Mouse (Mus musculus) neural tube, embryonic 11.5 days (tissue): Measurements from ENCODE around the gene Hes7. TPM values are rescaled to one million over a fixed set of nuclear protein-coding genes. Genes with fewer than 3 reads are reported as not detected.
A peak's percentile ranks its signal among the peaks of the same experiment; 100 is the strongest.

Source experiments
- ATAC-seq: fragments of 200-750 bp; cut with Nextera tagmentation; 2 replicates; pipeline ENCODE4 v1.8.0; 2017; ENCODE audit warnings: moderate number of reproducible peaks, mild to moderate bottlenecking, moderate TSS enrichment, moderate library complexity; ENCODE audit not compliant: insufficient read depth, low FRiP score, low TSS enrichment
- DNase-seq: peaks from one replicate; pipeline ENCODE4 v3.0.0-alpha.2; 2015; ENCODE audit warnings: low spot score
- H3K27ac ChIP-seq: fragments of 300-500 bp; sonication (generic); 2 replicates; pipeline ENCODE4 v1.5.1; 2014; ENCODE audit warnings: low read depth, mild to moderate bottlenecking, low read length
- H3K27me3 ChIP-seq: fragments of 300-500 bp; sonication (generic); 2 replicates; pipeline ENCODE4 v1.6.1; 2014; ENCODE audit warnings: mild to moderate bottlenecking, low read length, mixed read lengths; ENCODE audit not compliant: control insufficient read depth, insufficient read depth
- H3K36me3 ChIP-seq: fragments of 300-500 bp; sonication (generic); 2 replicates; pipeline ENCODE4 v1.6.1; 2014; ENCODE audit warnings: mild to moderate bottlenecking, low read length, moderate library complexity, mixed read lengths; ENCODE audit not compliant: control insufficient read depth, insufficient read depth
- H3K4me1 ChIP-seq: fragments of 300-500 bp; sonication (generic); 2 replicates; pipeline ENCODE4 v1.6.1; 2014; ENCODE audit warnings: low read length, mixed read lengths; ENCODE audit not compliant: control insufficient read depth, insufficient read depth
- H3K4me2 ChIP-seq: fragments of 300-500 bp; sonication (generic); 2 replicates; pipeline ENCODE4 v1.6.1; 2014; ENCODE audit warnings: low read depth, mild to moderate bottlenecking, moderate library complexity
- H3K4me3 ChIP-seq: fragments of 300-500 bp; sonication (generic); 2 replicates; pipeline ENCODE4 v1.5.1; 2014; ENCODE audit warnings: low read depth, low read length
- H3K9ac ChIP-seq: fragments of 300-500 bp; sonication (generic); 2 replicates; pipeline ENCODE4 v1.6.1; 2014; ENCODE audit warnings: mild to moderate bottlenecking, low read length
- H3K9me3 ChIP-seq: fragments of 300-500 bp; sonication (generic); 2 replicates; pipeline ENCODE4 v1.6.1; 2016; ENCODE audit warnings: low read length; ENCODE audit not compliant: control insufficient read depth
- WGBS: fragments of 180-500 bp; shearing (Covaris S2); extraction: QIAGEN DNeasy Blood & Tissue Kit; methylation state at CpG from one replicate; pipeline ENCODE4 v1.1.7; 2014; 5-methylcytosine and 5-hydroxymethylcytosine counted together
- polyA plus RNA-seq: library from polyadenylated mRNA; unstranded; fragments of >200 nt; fragmentation: Nextera tagmentation; extraction: Ambion mirVana; gene quantifications from 2 replicates; pipeline ENCODE4 v1.2.1, GENCODE M21; 2014

The Hes7 gene
- polyA plus RNA-seq, 1 experiment from 2014 or later, result 0.33 TPM

DNA sequence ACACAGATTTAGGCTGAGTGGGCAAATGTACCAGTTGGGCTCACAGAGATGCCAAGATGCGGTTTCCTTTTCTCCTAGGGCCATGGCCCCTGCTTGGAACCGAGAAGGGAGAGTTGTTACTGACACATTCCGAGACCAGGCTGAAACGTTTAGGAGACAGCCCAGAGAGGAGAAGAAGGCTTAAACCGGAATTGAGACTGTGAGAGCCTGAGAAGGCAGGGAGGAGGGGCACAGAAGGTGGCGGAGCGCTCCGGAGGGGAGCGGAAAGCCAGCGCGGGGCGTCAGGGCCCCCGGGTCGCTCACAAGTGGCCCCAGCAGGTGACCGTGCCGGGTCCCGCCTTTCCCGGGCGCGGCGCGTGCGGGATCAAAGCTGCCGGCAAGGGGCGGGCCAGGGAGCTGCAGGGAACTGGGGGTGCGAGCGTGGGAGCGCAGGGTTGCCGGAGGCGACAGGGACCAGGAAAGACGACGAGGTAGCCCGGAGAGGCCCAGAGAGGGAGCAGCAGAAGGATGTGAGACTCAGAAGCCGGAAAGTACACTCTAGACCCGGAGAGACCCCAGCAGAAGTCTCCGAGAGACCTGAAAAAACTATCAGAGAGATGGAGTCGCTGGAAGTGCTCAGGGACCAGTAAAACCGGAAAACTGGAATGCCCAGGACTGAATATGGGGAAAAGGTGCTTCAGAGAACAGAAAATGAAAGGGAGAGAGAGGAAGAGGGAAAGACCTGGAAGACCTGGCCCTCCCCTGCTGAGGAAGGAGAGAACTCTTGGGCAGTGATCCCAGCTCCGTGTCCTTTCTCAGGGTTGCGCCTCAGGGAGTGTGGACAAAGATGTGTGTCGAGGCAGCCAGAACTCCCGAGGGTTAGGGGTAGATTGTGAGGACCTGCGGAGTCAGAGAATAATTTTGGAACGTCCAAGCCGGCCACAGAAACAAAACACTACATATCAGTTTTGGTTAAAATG is 2.2 kb upstream of the Hes7 start:
- DNase-seq, result peak; percentile 55
- no peaks in the 10 kb centered on the region for H3K9me3 ChIP-seq
- H3K9ac ChIP-seq, result peak overlapping the region; percentile 66
- ATAC-seq, result no peak
- under 1% methylated on average over 45 of the region's 45 CpGs for WGBS
- H3K4me2 ChIP-seq, result peak overlapping the region; percentile 98
- H3K36me3 ChIP-seq, result no peaks in the 10 kb centered on the region
- H3K4me1 ChIP-seq, result peaks cover 16% of the 10 kb centered on the region
- H3K27me3 ChIP-seq, result peaks cover 21% of the 10 kb centered on the region
- 0 out of 2 replicates have a peak overlapping the region, but pooled peaks have one; percentile 10 for H3K27ac ChIP-seq
- H3K4me3 ChIP-seq, result peak overlapping the region; percentile 75

DNA sequence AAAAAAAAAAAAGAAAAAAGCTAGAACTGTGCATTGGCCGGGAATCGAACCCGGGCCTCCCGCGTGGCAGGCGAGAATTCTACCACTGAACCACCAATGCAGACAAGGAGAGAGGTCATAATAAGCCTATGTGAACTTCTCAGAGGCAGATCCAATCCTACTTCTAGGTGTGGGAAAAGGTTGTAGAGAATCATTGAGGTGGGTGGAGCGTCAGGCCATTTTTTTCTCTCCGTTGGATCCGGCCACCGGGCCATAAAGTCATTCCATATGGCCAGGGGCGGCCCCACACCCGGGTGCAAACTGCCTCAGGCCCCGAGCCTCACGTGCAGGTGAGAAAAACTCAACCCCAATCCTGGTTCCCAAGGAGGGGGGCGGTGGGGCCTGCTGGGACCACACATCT is 1.4 kb upstream of the Hes7 start:
- DNase-seq, result peak; percentile 88
- peak; percentile 38; the same call in 1 of the 2 replicates for ATAC-seq
- peaks cover 21% of the 10 kb centered on the region for H3K27me3 ChIP-seq
- peaks cover 16% of the 10 kb centered on the region for H3K4me1 ChIP-seq
- no peaks in the 10 kb centered on the region for H3K36me3 ChIP-seq
- no peak overlapping the region for H3K9ac ChIP-seq
- no peaks in the 10 kb centered on the region for H3K9me3 ChIP-seq
- H3K4me2 ChIP-seq, result peak overlapping the region; percentile 98
- H3K27ac ChIP-seq, result no peak overlapping the region
- peak overlapping the region; percentile 75 for H3K4me3 ChIP-seq
- WGBS, result under 1% methylated on average over 15 of the region's 15 CpGs

DNA sequence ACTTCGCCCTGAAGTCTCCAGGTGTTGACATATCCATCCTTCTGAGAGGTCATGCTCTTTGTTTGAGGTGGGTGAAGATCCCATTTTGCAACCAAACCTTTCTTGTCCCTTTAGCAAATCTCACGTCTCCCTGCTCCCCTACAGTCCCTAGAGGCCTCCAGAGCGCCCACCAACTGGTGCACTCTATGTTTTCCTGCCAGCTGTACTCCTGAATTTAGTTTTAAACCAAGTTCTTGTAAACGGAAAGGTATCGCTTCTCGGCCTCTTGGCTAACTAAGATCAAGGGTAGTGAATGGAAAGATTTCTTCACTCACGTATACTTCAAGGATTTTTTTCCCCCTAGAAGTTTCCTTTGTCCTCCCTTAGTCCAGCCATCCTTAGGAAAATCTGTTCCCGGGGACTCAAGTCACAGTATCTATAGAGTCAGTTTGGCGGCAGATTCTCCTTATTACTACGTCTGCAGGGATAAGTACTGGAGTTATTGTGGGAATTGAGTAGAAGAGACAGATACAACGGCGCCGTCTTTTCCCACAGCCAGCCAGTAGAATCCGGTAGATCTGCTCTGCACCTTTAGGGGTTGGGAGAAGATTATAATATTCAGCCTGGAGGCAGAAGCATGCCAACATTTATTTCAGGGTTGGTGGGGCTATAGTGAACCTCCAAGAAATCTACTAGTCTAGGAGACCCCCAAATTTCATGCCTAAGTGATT is 603 bp upstream of the Hes7 start:
- peaks cover 18% of the 10 kb centered on the region for H3K27me3 ChIP-seq
- WGBS, result 17% methylated on average over 14 of the region's 14 CpGs
- no peaks in the 10 kb centered on the region for H3K9me3 ChIP-seq
- ATAC-seq, result no peak
- peaks cover 16% of the 10 kb centered on the region for H3K4me1 ChIP-seq
- H3K4me2 ChIP-seq, result peak overlapping the region; percentile 90
- no peaks in the 10 kb centered on the region for H3K36me3 ChIP-seq
- H3K4me3 ChIP-seq, result peak overlapping the region; percentile 32
- DNase-seq, result no peak
- H3K9ac ChIP-seq, result no peak overlapping the region
- no peak overlapping the region for H3K27ac ChIP-seq

DNA sequence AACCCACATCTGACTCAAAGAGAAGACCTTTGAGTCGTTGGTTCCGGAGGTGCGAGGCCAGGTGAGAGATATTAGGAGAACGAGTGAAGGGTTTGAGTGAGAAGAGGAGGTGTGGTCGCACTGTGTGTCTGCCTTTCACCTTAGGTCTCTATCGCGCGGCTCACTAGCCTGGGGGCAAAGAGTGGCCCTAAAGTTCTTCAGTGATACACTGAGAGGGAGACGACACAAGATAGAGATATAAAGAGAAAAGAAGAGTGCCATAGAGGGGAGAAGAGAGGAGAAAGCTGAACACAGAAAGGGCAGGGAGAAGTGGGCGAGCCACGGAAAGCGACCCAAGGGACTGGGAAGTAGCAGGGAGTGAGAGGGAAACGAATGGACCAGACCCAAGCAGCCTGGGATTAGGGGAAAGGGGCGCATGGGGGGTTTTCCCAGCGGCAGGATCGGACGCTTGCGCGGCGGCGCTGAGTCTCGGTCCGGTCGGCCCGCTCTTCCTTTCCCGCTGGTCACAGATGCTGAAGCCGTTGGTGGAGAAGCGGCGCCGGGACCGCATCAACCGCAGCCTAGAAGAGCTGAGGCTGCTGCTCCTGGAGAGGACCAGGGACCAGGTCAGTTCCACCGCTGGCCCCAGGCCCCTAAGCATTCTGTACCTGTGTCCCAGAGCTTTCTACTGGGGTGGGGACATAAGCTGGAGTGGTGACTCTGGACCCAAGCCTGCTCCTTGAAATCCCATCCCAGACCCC is 967 bp downstream of the Hes7 start:
- Histone ChIP-seq H3K36me3 (no peaks in the 10 kb centered on the region), H3K4me2 (peak overlapping the region; percentile 90), H3K9me3 (no peaks in the 10 kb centered on the region), H3K27ac (no peak overlapping the region), H3K4me3 (peak overlapping the region; percentile 69), H3K27me3 (peaks cover 18% of the 10 kb centered on the region), H3K9ac (peak overlapping the region; percentile 43; the same call in 1 of the 2 replicates), H3K4me1 (peaks cover 20% of the 10 kb centered on the region)
- ATAC-seq, result no peak
- under 1% methylated on average over 33 of the region's 33 CpGs for WGBS
- peak; percentile 54 for DNase-seq

DNA sequence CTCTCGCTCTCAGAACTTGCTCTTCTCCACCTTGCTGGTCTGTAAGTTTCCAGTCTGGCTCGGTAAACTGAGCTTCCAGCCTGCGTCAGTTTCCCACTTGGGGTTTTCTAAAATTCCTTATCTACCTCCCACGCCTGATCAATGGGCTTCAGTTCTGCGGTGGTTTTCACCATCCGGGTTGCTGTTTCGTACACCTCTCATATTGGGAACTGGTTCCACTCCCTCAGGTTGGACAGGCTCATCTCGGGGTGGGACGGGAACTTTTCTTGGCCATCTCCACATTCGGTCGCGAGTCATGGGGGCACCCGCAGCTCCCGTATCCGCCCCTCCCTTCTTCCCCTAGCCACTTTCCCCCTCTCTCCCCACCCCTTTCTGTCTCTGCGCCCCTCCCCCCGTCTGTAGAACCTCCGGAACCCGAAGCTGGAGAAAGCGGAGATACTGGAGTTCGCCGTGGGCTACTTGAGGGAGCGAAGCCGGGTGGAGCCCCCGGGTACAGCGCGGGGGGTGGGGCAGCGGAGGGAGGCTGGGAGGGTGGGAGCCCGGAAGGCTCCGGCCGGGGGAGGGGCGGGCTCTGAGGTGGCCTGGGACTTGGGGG is 1.6 kb downstream of the Hes7 start:
- Histone ChIP-seq H3K27ac (no peak overlapping the region), H3K9me3 (no peaks in the 10 kb centered on the region), H3K27me3 (peaks cover 18% of the 10 kb centered on the region), H3K9ac (peak overlapping the region; percentile 43), H3K4me2 (peak overlapping the region; percentile 90), H3K4me1 (peaks cover 22% of the 10 kb centered on the region), H3K4me3 (peak overlapping the region; percentile 69), H3K36me3 (no peaks in the 10 kb centered on the region)
- WGBS, result 0% methylated on average over 31 of the region's 32 CpGs
- DNase-seq (no peak), ATAC-seq (no peak)

DNA sequence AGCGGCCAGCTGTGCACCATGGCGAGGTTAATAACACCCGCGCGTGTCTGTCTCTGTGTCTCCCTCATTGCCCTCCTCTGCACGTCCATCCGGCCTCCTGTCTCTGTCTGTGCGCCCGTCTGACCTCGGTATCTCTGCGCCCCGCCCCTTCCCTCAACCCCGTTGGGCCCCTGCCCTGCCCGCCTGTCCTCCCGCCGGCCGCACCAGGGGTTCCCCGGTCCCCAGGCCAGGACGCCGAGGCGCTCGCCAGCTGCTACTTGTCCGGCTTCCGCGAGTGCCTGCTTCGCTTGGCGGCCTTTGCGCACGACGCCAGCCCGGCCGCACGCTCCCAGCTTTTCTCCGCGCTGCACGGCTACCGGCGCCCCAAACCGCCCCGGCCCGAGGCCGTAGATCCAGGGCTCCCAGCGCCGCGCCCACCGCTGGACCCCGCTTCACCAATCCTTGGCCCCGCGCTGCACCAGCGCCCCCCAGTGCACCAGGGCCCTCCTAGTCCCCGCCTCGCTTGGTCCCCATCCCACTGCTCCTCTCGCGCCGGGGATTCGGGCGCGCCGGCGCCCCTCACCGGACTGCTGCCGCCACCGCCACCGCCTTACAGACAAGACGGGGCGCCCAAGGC is 2.2 kb downstream of the Hes7 start, which contains the start of gene 9130213A22Rik:
Gene 9130213A22Rik (minus strand): TSS at position 254 of the 616 bp plus-strand sequence.
- Histone ChIP-seq H3K4me3 (peak within 1 kb of the TSS; percentile 69), H3K9ac (peak within 1 kb of the TSS; percentile 43), H3K9me3 (no peaks in the 10 kb centered on the region), H3K27me3 (peaks cover 15% of the 10 kb centered on the region), H3K27ac (peak within 1 kb of the TSS; percentile 60), H3K4me1 (peaks cover 22% of the 10 kb centered on the region), H3K36me3 (no peaks in the 10 kb centered on the region), H3K4me2 (peak within 1 kb of the TSS; percentile 90)
- DNase-seq (peak; percentile 91), ATAC-seq (peak; percentile 30; the same call in 1 of the 2 replicates)
- under 1% methylated on average over 56 of the region's 66 CpGs for WGBS

DNA sequence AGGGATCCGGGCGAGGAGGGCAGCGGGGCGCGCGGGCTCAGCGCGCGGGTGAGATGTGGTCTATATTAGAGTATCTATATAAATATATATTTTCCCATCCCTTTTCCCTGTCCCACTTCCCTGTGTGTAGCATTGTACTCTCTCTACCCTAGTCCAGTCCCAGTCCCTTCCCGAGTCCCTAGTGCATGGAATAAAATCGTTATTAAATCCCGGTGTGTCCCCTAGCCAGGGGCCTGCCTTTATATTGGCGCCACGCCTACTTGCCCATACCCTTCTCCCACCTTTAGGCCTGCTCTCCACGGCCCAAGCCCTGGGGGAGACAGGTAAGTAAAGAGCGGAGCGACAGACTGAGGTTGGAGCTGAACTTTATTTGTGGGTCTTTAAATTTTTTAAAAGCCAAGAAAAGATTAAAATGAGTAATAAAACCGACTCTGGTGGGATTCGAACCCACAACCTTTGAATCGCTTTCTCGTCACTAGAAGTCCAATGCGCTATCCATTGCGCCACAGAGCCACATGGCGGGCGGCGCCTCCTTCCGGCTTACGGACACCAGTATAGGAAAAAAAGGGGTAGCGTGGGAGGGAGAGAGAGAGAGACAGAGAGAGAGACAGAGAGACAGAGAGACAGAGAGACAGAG is 3.0 kb downstream of the Hes7 start:
- Histone ChIP-seq H3K4me1 (peaks cover 22% of the 10 kb centered on the region), H3K9ac (peak overlapping the region; percentile 43), H3K27me3 (peaks cover 15% of the 10 kb centered on the region), H3K27ac (no peak overlapping the region; the same call in 1 of the 2 replicates), H3K4me3 (peak overlapping the region; percentile 69), H3K36me3 (no peaks in the 10 kb centered on the region), H3K9me3 (no peaks in the 10 kb centered on the region), H3K4me2 (peak overlapping the region; percentile 90)
- under 1% methylated on average over 29 of the region's 29 CpGs for WGBS
- ATAC-seq (no peak), DNase-seq (peak; percentile 94)
